Mouse (Mus musculus): ENCODE data around the gene Trmt61a.

Trmt61a gene

DNA sequence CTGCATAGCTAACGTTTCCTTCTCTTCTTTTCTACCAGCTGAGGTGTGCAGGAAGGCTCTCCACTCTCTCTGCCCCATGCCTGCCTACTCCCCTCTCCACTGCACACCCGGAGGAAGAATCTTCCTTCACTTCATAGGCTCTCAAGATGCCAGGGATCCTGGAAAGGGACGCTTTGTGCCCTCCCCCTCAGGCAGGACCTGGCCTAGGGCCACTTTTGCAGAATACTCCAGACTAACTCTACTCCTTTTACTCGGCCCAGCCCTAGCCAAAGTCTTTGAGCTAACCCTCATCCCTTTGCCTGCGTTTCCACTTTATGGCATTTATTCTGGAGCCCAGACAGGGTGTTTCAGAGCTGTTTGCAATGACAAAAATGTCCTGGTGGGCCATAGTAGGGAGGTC, 484 bp upstream of the Trmt61a start:
- no peak for TF ChIP-seq NANOG (IDR thresholded peaks at IDR 0.05; ENCODE audit: borderline replicate concordance, low read length)
- no peak for TF ChIP-seq POU5F1 (IDR thresholded peaks at IDR 0.05; ENCODE audit: borderline replicate concordance, low read length)
- no peak for TF ChIP-seq CTCF (conservative IDR thresholded peaks at IDR 0.05; ENCODE audit: low read length)
- Histone ChIP-seq H3K27me3 (ENCODE audit: insufficient read depth, low read length) (peaks cover 18% of the 10 kb centered on the region), H3K36me3 (ENCODE audit: insufficient read depth, low read length) (peaks cover 37% of the 10 kb centered on the region), H3K4me3 (replicated peaks; ENCODE audit: low read length) (peak overlapping the region; percentile 97), H3K9me3 (ENCODE audit: low read length) (no peaks in the 10 kb centered on the region), H3K4me1 (replicated peaks; ENCODE audit: low read depth, low read length) (peaks cover 95% of the 10 kb centered on the region)

DNA sequence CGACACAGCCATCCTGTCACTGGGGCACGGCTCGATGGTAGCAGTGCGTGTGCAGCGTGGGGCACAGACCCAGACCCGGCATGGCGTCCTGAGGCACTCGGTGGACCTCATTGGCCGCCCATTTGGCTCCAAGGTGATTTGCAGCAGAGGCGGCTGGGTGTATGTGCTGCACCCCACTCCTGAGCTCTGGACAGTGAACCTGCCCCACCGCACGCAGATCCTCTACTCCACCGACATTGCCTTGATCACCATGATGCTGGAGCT, 697 bp downstream of the Trmt61a start:
- TF ChIP-seq CTCF (conservative IDR thresholded peaks at IDR 0.05; ENCODE audit: low read length) (no peak), NANOG (IDR thresholded peaks at IDR 0.05; ENCODE audit: borderline replicate concordance, low read length) (no peak), POU5F1 (IDR thresholded peaks at IDR 0.05; ENCODE audit: borderline replicate concordance, low read length) (no peak)
- peaks cover 48% of the 10 kb centered on the region for H3K36me3 ChIP-seq (ENCODE audit: insufficient read depth, low read length)
- peaks cover 94% of the 10 kb centered on the region for H3K4me1 ChIP-seq (replicated peaks; ENCODE audit: low read depth, low read length)
- no peaks in the 10 kb centered on the region for H3K9me3 ChIP-seq (ENCODE audit: low read length)
- H3K27me3 ChIP-seq (ENCODE audit: insufficient read depth, low read length): peaks cover 7% of the 10 kb centered on the region
- peak overlapping the region; percentile 97 for H3K4me3 ChIP-seq (replicated peaks; ENCODE audit: low read length)

DNA sequence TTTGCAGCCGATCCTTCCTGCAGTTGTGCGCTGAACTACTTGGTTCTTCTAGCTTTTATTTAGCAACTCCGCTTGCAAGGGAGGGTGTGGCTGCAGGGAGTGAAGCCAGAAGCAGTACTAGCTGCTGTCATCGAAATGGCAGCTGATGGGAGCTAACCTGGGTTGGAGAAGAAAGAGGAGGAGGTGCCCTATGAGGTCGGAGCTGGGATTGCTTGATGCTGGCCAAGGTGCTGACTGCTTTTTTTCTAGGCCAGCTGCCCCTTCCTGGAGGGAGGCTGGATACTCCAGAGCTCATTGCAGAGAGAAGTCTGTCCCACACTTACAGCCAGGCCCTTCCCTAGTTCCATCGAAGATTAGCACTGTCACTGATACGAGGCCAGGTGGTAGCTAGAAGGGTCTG, 1.1 kb downstream of the Trmt61a start:
- peaks cover 52% of the 10 kb centered on the region for H3K36me3 ChIP-seq (ENCODE audit: insufficient read depth, low read length)
- H3K4me3 ChIP-seq (replicated peaks; ENCODE audit: low read length): peak overlapping the region; percentile 97
- H3K27me3 ChIP-seq (ENCODE audit: insufficient read depth, low read length): peaks cover 3% of the 10 kb centered on the region
- H3K4me1 ChIP-seq (replicated peaks; ENCODE audit: low read depth, low read length): peaks cover 94% of the 10 kb centered on the region
- H3K9me3 ChIP-seq (ENCODE audit: low read length): no peaks in the 10 kb centered on the region
- TF ChIP-seq POU5F1 (IDR thresholded peaks at IDR 0.05; ENCODE audit: borderline replicate concordance, low read length) (no peak), CTCF (conservative IDR thresholded peaks at IDR 0.05; ENCODE audit: low read length) (no peak), NANOG (IDR thresholded peaks at IDR 0.05; ENCODE audit: borderline replicate concordance, low read length) (no peak)

DNA sequence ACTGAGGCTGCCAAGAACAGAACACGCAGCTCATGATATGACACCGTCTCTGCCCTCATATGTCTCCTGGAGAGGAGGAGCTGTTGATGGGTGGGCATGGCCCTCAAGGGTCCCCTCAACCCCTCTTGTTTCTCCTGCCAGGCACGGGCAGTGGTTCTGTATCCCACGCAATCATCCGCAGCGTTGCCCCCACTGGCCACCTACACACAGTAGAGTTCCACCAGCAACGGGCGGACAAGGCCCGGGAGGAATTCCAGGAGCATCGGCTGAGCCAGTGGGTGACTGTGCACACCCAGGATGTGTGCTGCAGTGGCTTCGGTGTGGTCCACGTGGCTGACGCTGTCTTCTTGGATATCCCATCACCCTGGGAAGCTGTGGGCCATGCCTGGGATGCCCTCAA, 2.8 kb downstream of the Trmt61a start:
- TF ChIP-seq NANOG (IDR thresholded peaks at IDR 0.05; ENCODE audit: borderline replicate concordance, low read length) (no peak), CTCF (conservative IDR thresholded peaks at IDR 0.05; ENCODE audit: low read length) (no peak), POU5F1 (IDR thresholded peaks at IDR 0.05; ENCODE audit: borderline replicate concordance, low read length) (no peak)

DNA sequence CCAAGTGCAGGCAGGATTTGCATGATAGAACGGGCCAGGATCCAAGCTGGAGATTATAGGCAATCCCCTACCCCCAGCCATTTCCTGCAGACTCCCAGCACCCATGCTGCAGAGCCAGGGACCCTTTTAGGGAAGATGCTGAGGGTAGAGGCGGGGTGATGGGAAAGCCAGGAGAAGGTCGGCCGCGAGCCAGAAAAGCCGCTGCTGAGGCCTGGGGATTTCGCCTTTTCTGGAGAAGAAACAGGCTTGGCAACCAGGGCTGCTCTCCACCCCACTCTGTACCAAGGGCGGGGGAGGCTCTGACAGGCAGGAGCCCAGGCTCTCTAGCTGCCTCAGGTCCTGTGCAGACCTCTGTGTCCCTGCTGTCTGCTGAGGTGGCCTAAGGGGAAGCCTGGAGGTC, 3.4 kb downstream of the Trmt61a start:
- Histone ChIP-seq H3K4me3 (replicated peaks; ENCODE audit: low read length) (peak overlapping the region; percentile 50), H3K9me3 (ENCODE audit: low read length) (no peaks in the 10 kb centered on the region), H3K27me3 (ENCODE audit: insufficient read depth, low read length) (no peaks in the 10 kb centered on the region), H3K4me1 (replicated peaks; ENCODE audit: low read depth, low read length) (peaks cover 87% of the 10 kb centered on the region), H3K36me3 (ENCODE audit: insufficient read depth, low read length) (peaks cover 58% of the 10 kb centered on the region)
- TF ChIP-seq POU5F1 (IDR thresholded peaks at IDR 0.05; ENCODE audit: borderline replicate concordance, low read length) (no peak), CTCF (conservative IDR thresholded peaks at IDR 0.05; ENCODE audit: low read length) (no peak), NANOG (IDR thresholded peaks at IDR 0.05; ENCODE audit: borderline replicate concordance, low read length) (no peak)

More for the DNA sequence above, 2.8 kb downstream of the Trmt61a start:
- H3K4me1 ChIP-seq (replicated peaks; ENCODE audit: low read depth, low read length): peaks cover 87% of the 10 kb centered on the region
- no peaks in the 10 kb centered on the region for H3K9me3 ChIP-seq (ENCODE audit: low read length)
- no peaks in the 10 kb centered on the region for H3K27me3 ChIP-seq (ENCODE audit: insufficient read depth, low read length)
- peak overlapping the region; percentile 50 for H3K4me3 ChIP-seq (replicated peaks; ENCODE audit: low read length)
- peaks cover 58% of the 10 kb centered on the region for H3K36me3 ChIP-seq (ENCODE audit: insufficient read depth, low read length)

DNA sequence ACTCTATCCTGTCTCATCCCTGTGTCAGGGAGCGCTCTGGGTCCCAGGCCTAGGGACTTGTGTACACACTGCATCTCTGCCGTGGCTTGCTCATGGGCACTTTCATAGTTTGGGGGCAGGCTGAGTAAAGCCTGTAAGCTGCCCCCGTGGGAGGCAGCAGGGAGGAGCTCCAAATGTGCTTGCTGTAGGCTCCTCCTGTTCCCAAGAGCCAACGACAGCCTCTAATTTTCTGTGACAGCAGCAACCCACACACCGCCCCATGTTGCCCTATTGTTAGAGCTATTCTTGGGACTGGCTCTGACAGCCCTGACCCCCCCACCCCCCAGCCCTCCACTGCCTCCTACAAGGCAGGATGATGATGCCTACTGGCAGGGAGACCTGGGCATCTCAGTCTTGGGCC, 4.1 kb downstream of the Trmt61a start:
- Histone ChIP-seq H3K9me3 (ENCODE audit: low read length) (no peaks in the 10 kb centered on the region), H3K4me3 (replicated peaks; ENCODE audit: low read length) (0 out of 2 replicates have a peak overlapping the region, but pooled peaks have one; percentile 17), H3K27me3 (ENCODE audit: insufficient read depth, low read length) (no peaks in the 10 kb centered on the region), H3K4me1 (replicated peaks; ENCODE audit: low read depth, low read length) (peaks cover 82% of the 10 kb centered on the region), H3K36me3 (ENCODE audit: insufficient read depth, low read length) (peaks cover 58% of the 10 kb centered on the region)
- TF ChIP-seq NANOG (IDR thresholded peaks at IDR 0.05; ENCODE audit: borderline replicate concordance, low read length) (no peak), CTCF (conservative IDR thresholded peaks at IDR 0.05; ENCODE audit: low read length) (no peak), POU5F1 (IDR thresholded peaks at IDR 0.05; ENCODE audit: borderline replicate concordance, low read length) (no peak)

DNA sequence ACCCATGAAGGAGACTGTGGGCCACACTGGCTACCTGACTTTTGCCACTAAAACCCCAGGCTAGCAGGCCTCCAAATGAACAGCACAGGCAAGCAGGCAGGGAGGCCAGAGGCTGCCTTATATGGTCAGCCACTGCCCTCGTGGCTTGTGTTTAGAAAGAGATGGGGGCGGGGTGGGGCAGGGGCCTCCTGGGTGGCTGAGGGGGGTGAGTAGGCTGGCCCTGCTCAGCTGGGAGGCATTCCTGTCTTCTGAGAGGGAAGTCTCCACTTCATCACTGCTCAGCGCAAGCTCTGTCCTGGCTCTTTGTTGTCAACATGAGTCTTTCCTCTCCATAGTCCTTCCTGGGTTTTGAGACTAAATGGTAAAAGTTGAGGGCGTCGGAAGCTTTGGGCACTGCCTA, 4.9 kb downstream of the Trmt61a start:
- Histone ChIP-seq H3K4me1 (replicated peaks; ENCODE audit: low read depth, low read length) (peaks cover 81% of the 10 kb centered on the region), H3K9me3 (ENCODE audit: low read length) (no peaks in the 10 kb centered on the region), H3K27me3 (ENCODE audit: insufficient read depth, low read length) (no peaks in the 10 kb centered on the region), H3K4me3 (replicated peaks; ENCODE audit: low read length) (0 out of 2 replicates have a peak overlapping the region, but pooled peaks have one; percentile 17), H3K36me3 (ENCODE audit: insufficient read depth, low read length) (peaks cover 58% of the 10 kb centered on the region)
- TF ChIP-seq POU5F1 (IDR thresholded peaks at IDR 0.05; ENCODE audit: borderline replicate concordance, low read length) (no peak), CTCF (conservative IDR thresholded peaks at IDR 0.05; ENCODE audit: low read length) (no peak), NANOG (IDR thresholded peaks at IDR 0.05; ENCODE audit: borderline replicate concordance, low read length) (no peak)

DNA sequence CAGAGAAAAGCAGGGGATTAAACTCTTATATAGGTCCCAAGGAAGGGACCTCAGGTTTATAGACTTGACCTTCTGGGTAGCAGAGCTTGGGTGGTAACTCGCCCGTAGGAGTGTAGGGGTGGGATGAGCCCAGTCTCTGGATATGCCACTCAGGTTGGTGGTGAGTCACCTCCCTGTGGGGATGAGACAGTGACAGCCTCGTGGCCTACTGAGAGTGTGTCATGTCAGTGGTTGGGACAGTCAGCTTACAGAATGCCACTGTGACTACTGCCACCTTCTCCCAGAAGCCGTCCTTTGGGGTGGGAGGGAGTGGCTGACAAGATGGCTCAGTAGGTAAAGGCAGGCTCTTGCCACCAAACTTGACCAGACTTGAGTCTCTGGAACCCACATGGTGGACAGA, 8.5 kb downstream of the Trmt61a start:
- no peak for TF ChIP-seq NANOG (IDR thresholded peaks at IDR 0.05; ENCODE audit: borderline replicate concordance, low read length)
- no peak for TF ChIP-seq POU5F1 (IDR thresholded peaks at IDR 0.05; ENCODE audit: borderline replicate concordance, low read length)
- no peak for TF ChIP-seq CTCF (conservative IDR thresholded peaks at IDR 0.05; ENCODE audit: low read length)
- Histone ChIP-seq H3K4me3 (replicated peaks; ENCODE audit: low read length) (no peak overlapping the region), H3K36me3 (ENCODE audit: insufficient read depth, low read length) (peaks cover 31% of the 10 kb centered on the region), H3K4me1 (replicated peaks; ENCODE audit: low read depth, low read length) (peaks cover 61% of the 10 kb centered on the region), H3K9me3 (ENCODE audit: low read length) (no peaks in the 10 kb centered on the region), H3K27me3 (ENCODE audit: insufficient read depth, low read length) (peaks cover 8% of the 10 kb centered on the region)

DNA sequence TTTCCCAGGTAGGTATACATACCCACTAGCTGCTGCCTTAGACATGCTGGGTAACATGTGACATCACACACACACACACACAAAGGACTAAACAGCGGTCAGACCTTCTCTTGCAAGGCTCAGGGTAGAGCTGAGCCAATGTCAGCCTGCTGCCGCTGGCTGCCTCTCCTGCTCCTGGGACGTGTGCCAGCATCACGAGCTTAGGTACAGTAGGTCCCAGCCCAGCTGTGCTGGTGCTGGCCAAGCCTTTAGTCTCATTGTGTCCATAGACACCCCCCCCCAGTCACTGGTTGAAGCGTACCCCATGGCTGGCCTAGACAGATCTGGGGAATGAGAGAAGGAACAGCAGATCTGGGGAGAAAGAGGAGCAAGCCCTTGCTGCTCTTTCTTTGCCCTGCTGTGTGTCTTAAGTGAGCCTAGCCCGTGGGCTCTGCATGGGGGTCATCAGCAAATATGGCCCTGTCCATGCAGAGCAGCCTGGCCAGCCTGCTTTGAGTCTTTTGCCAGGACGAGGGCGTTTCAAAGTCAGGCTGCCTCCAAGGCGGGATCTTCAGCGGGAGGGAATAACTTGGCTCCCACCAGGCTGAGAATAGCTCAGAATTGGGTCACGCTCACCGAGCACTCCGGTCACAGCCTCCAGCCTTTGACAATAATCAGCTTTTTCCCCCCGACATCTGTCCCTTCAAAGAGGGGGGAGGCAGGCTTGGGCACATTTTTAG, 9.6 kb downstream of the Trmt61a start:
- TF ChIP-seq POU5F1 (IDR thresholded peaks at IDR 0.05; ENCODE audit: borderline replicate concordance, low read length): no peak
- peaks cover 8% of the 10 kb centered on the region for H3K27me3 ChIP-seq (ENCODE audit: insufficient read depth, low read length)
- H3K4me1 ChIP-seq (replicated peaks; ENCODE audit: low read depth, low read length): peaks cover 60% of the 10 kb centered on the region
- H3K36me3 ChIP-seq (ENCODE audit: insufficient read depth, low read length): peaks cover 20% of the 10 kb centered on the region
- H3K9me3 ChIP-seq (ENCODE audit: low read length): no peaks in the 10 kb centered on the region
- no peak overlapping the region for H3K4me3 ChIP-seq (replicated peaks; ENCODE audit: low read length)

All from E14TG2a.4 (cell line).